Mouse (Mus musculus) embryonic facial prominence, embryonic 14.5 days (tissue): ENCODE measurements at regions not wholly inside any gene's neighbourhood (a gene's known extent, or its start where the extent isn't known, plus 50 kb on each side); places are given as distances from the start of the nearest gene placed in this dataset.
"Not testable (repeated sequence)": the region's sequence is repeated elsewhere in the genome, so short reads cannot be mapped to it uniquely, and the experiment has no call there.

Experiments
- ATAC-seq: fragments of 200-750 bp; cut with Nextera tagmentation; 2 replicates; pipeline ENCODE4 v1.8.0; 2017; ENCODE audit warnings: low read depth, moderate number of reproducible peaks, moderate TSS enrichment
- DNase-seq: peaks from one replicate; pipeline ENCODE4 v3.0.0-alpha.2; 2015; ENCODE audit warnings: low spot score
- H3K27ac ChIP-seq: fragments of 300-500 bp; sonication (generic); replicated peaks from 2 replicates; pipeline ENCODE4 v1.5.1; 2014; ENCODE audit warnings: low read depth, mild to moderate bottlenecking, low read length, moderate library complexity
- H3K27me3 ChIP-seq: fragments of 300-500 bp; sonication (generic); replicated peaks from 2 replicates; pipeline ENCODE4 v1.6.1; 2014; ENCODE audit warnings: low read length; ENCODE audit not compliant: control insufficient read depth, insufficient read depth
- H3K36me3 ChIP-seq: fragments of 300-500 bp; sonication (generic); 2 replicates; pipeline ENCODE4 v1.6.1; 2014; ENCODE audit warnings: low read length, mixed read lengths; ENCODE audit not compliant: control insufficient read depth, insufficient read depth
- H3K4me1 ChIP-seq: fragments of 300-500 bp; sonication (generic); 2 replicates; pipeline ENCODE4 v1.6.1; 2014; ENCODE audit warnings: antibody characterized with exemption, low read length; ENCODE audit not compliant: control insufficient read depth, insufficient read depth
- H3K4me2 ChIP-seq: fragments of 300-500 bp; sonication (generic); 2 replicates; pipeline ENCODE4 v1.6.1; 2014; ENCODE audit warnings: low read depth, mild to moderate bottlenecking, low read length, moderate library complexity, mixed read lengths
- H3K4me3 ChIP-seq: fragments of 300-500 bp; sonication (generic); 2 replicates; pipeline ENCODE4 v1.5.1; 2014; ENCODE audit warnings: low read depth, mild to moderate bottlenecking, low read length
- H3K9ac ChIP-seq: fragments of 300-500 bp; sonication (generic); 2 replicates; pipeline ENCODE4 v1.6.1; 2014; ENCODE audit warnings: low read depth, mild to moderate bottlenecking, low read length, moderate library complexity, mixed read lengths
- H3K9me3 ChIP-seq: fragments of 300-500 bp; sonication (generic); 2 replicates; pipeline ENCODE4 v1.6.1; 2016; ENCODE audit warnings: low read length; ENCODE audit not compliant: control insufficient read depth
- WGBS: fragments of 180-500 bp; shearing (Covaris S2); extraction: QIAGEN DNeasy Blood & Tissue Kit; methylation state at CpG from one replicate; pipeline ENCODE4 v1.1.7; 2014; 5-methylcytosine and 5-hydroxymethylcytosine counted together

- Histone ChIP-seq H3K27ac (no peak overlapping the region), H3K9me3 (no peaks in the 10 kb centered on the region), H3K9ac (no peak overlapping the region), H3K4me2 (no peak overlapping the region), H3K27me3 (no peaks in the 10 kb centered on the region), H3K4me3 (no peak overlapping the region), H3K36me3 (no peaks in the 10 kb centered on the region), H3K4me1 (no peaks in the 10 kb centered on the region)
- DNase-seq, result peak; percentile 36
- peak; percentile 41; the same call in 1 of the 2 replicates for ATAC-seq
- 60% methylated on average over 8 of the region's 8 CpGs for WGBS
These were observed 125.4 kb upstream of the Immp2l start for GRCm38 (mm10) chr12:40898414-40899027.

- 81% methylated on average over 1 of the region's 1 CpGs for WGBS
- Histone ChIP-seq H3K27me3 (no peaks in the 10 kb centered on the region), H3K4me2 (no peak overlapping the region), H3K36me3 (no peaks in the 10 kb centered on the region), H3K27ac (no peak overlapping the region), H3K9ac (no peak overlapping the region), H3K4me1 (no peaks in the 10 kb centered on the region), H3K4me3 (no peak overlapping the region), H3K9me3 (no peaks in the 10 kb centered on the region)
- ATAC-seq, result no peak
- DNase-seq, result peak; percentile 32
These were observed 118.1 kb upstream of the Immp2l start for GRCm38 (mm10) chr12:40905650-40906338.

- 72% methylated on average over 2 of the region's 2 CpGs for WGBS
- H3K9me3 ChIP-seq, result no peaks in the 10 kb centered on the region
- H3K36me3 ChIP-seq, result no peaks in the 10 kb centered on the region
- no peaks in the 10 kb centered on the region for H3K4me1 ChIP-seq
- H3K4me3 ChIP-seq, result no peak overlapping the region
- ATAC-seq (no peak), DNase-seq (no peak)
- H3K4me2 ChIP-seq, result no peak overlapping the region
- H3K27me3 ChIP-seq, result no peaks in the 10 kb centered on the region
- no peak overlapping the region for H3K9ac ChIP-seq
- H3K27ac ChIP-seq, result no peak overlapping the region
These were observed 117.1 kb upstream of the Immp2l start for GRCm38 (mm10) chr12:40906807-40907206.

- H3K27me3 ChIP-seq, result no peaks in the 10 kb centered on the region
- no peak overlapping the region for H3K4me3 ChIP-seq
- H3K4me1 ChIP-seq, result no peaks in the 10 kb centered on the region
- DNase-seq (no peak), ATAC-seq (no peak)
- no peaks in the 10 kb centered on the region for H3K36me3 ChIP-seq
- H3K4me2 ChIP-seq, result no peak overlapping the region
- H3K9me3 ChIP-seq, result no peaks in the 10 kb centered on the region
- 79% methylated on average over 9 of the region's 9 CpGs for WGBS
- H3K27ac ChIP-seq, result no peak overlapping the region
- H3K9ac ChIP-seq, result no peak overlapping the region
These were observed 114.8 kb upstream of the Immp2l start for GRCm38 (mm10) chr12:40908809-40909795.

- H3K4me2 ChIP-seq, result no peak overlapping the region
- H3K27me3 ChIP-seq, result no peaks in the 10 kb centered on the region
- H3K9ac ChIP-seq, result no peak overlapping the region
- no peaks in the 10 kb centered on the region for H3K36me3 ChIP-seq
- no peaks in the 10 kb centered on the region for H3K4me1 ChIP-seq
- no peak overlapping the region for H3K4me3 ChIP-seq
- WGBS, result 71% methylated on average over 3 of the region's 3 CpGs
- no peaks in the 10 kb centered on the region for H3K9me3 ChIP-seq
- no peak overlapping the region for H3K27ac ChIP-seq
- ATAC-seq, result no peak
- DNase-seq, result peak; percentile 27
These were observed 106.4 kb upstream of the Immp2l start for GRCm38 (mm10) chr12:40917486-40917885.

GRCm38 (mm10) chr12:40921988-40922387, 101.9 kb upstream of the Immp2l start:
- Histone ChIP-seq H3K27me3 (no peaks in the 10 kb centered on the region), H3K9me3 (no peaks in the 10 kb centered on the region), H3K9ac (no peak overlapping the region), H3K4me2 (no peak overlapping the region), H3K36me3 (no peaks in the 10 kb centered on the region), H3K4me1 (no peaks in the 10 kb centered on the region), H3K27ac (no peak overlapping the region), H3K4me3 (no peak overlapping the region)
- 100% methylated on average over 1 of the region's 1 CpGs for WGBS
- DNase-seq (no peak), ATAC-seq (no peak)

GRCm38 (mm10) chr12:40926681-40927080, 97.2 kb upstream of the Immp2l start:
- no peak for DNase-seq
- Histone ChIP-seq H3K9ac (no peak overlapping the region), H3K4me3 (no peak overlapping the region), H3K9me3 (no peaks in the 10 kb centered on the region), H3K4me1 (no peaks in the 10 kb centered on the region), H3K27ac (no peak overlapping the region), H3K36me3 (no peaks in the 10 kb centered on the region), H3K27me3 (no peaks in the 10 kb centered on the region), H3K4me2 (no peak overlapping the region)
- ATAC-seq, result no peak
- WGBS, result 68% methylated on average over 1 of the region's 1 CpGs

GRCm38 (mm10) chr12:40929409-40929808, 94.5 kb upstream of the Immp2l start:
- not testable (repeated sequence) for H3K27ac ChIP-seq, ATAC-seq
- 68% methylated on average over 1 of the region's 1 CpGs for WGBS

More at GRCm38 (mm10) chr12:40929409-40929808, 94.5 kb upstream of the Immp2l start:
- not testable (repeated sequence) for H3K36me3 ChIP-seq, H3K9ac ChIP-seq, H3K4me3 ChIP-seq, H3K4me1 ChIP-seq, H3K27me3 ChIP-seq, DNase-seq, H3K4me2 ChIP-seq, H3K9me3 ChIP-seq
